Mouse (Mus musculus) B cell, adult 62 days (primary cell): ENCODE measurements around the gene Tmem106c. TPM values are rescaled to one million over a fixed set of nuclear protein-coding genes. Genes with fewer than 3 reads are reported as not detected.

ENCODE experiments used
- total RNA-seq: library from RNA; stranded (reverse); gene quantifications from 4 replicates; pipeline ENCODE4 v1.2.4, GENCODE M21; 2023

Gene Tmem106c
- 15.6 to 24.6 TPM (median 18.8 TPM) in 4 replicates for total RNA-seq

DNA sequence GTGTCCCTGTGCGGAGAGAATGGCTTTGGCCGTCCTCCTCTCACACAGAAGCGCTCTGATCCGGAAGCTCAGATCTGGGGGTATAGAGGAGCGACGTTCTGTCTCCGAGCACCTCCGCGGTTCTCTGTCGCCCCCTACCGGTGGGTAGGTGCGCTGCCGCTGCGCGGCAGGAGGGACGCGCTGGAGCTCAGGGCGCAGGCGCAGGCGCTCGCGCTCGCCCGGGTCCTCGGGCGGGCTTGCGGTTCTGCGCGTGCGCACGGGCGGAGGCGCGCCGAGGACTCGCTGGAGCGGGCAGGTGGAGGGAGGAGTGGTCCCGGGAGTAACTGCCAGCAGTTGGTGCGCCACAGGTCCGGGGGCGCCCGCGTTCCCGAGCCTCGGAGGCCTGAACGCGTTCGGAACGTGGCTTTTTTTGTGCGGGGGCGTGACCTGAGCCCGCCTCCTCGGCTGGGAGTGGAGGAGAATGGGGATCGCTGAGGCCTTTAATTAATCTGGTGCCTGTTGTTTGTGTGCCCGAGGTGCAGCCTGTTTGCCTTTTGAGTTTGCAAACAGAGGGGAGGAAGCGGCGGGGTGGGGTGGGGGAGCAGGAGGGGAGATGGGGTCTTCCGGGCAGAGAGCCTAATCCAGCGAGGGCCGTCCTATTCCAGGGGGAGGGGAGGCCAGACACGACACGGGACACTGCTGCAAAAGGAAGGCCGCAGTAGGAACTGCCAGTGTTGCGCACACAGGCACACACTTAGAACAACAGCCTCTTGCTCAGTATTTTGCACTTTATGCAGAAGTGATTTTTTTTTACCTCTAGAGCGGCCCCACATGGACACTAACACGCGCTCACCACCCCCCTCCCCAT is at the start of gene Tmem106c:
Gene Tmem106c, plus strand, starts transcription at position 212 of the 847 bp plus-strand sequence.

GRCm38 (mm10) chr15:98003822-98004739 is 40.1 kb downstream of the Tmem106c start, which contains the start of gene Col2a1:
Col2a1 (minus strand) TSS chr15:98004695.

Other genes starting within 250 kb of the Tmem106c start
- gene Endou, start 232.9 kb upstream of the Tmem106c start, total RNA-seq, result 4.1 to 7.6 TPM (median 5.0 TPM) in 4 replicates
- gene Rapgef3, start 196.2 kb upstream of the Tmem106c start, total RNA-seq, result 4.9 to 7.7 TPM (median 6.2 TPM) in 4 replicates
- 18.0 to 22.1 TPM (median 20.2 TPM) in 4 replicates for gene Slc48a1, start 185.7 kb upstream of the Tmem106c start, total RNA-seq
- 129 to 158 TPM (median 137 TPM) in 4 replicates for gene Hdac7, start 119.7 kb upstream of the Tmem106c start, total RNA-seq
- gene Vdr, start 53.6 kb upstream of the Tmem106c start, total RNA-seq, result 0.12 to 0.30 TPM (median 0.25 TPM) in 3 of 4 replicates, not detected in the other
- gene Col2a1, start 40.5 kb downstream of the Tmem106c start, total RNA-seq, result 0.36 to 1.5 TPM (median 0.38 TPM) in 3 of 4 replicates, not detected in the other
- 4.9 to 7.8 TPM (median 6.2 TPM) in 4 replicates for gene Pfkm, start 128.4 kb downstream of the Tmem106c start, total RNA-seq
- 62.1 to 63.5 TPM (median 63.3 TPM) in 4 replicates for gene Senp1, start 129.5 kb downstream of the Tmem106c start, total RNA-seq
- gene Asb8, start 201.4 kb downstream of the Tmem106c start, total RNA-seq, result 14.8 to 17.0 TPM (median 16.3 TPM) in 4 replicates
- 0.26 TPM in 1 of 4 replicates, not detected in the others for gene Ccdc184, start 203.0 kb downstream of the Tmem106c start, total RNA-seq
- gene Olfr288, start 231.3 kb downstream of the Tmem106c start, total RNA-seq, result not detected in 4 replicates